Mouse (Mus musculus): ENCODE data around the gene Ccdc169. TPM values are rescaled to one million over a fixed set of nuclear protein-coding genes. Genes with fewer than 3 reads are reported as not detected.
"Not testable (repeated sequence)": the region's sequence is repeated elsewhere in the genome, so short reads cannot be mapped to it uniquely, and the experiment has no call there.

Gene Ccdc169
- total RNA-seq, 2 experiments from 2014 or later: not detected

- no peak for ATAC-seq (replicated peaks; ENCODE audit: poor library complexity)
Observed at GRCm38 (mm10) chr3:55193351-55193750, 56.2 kb downstream of the Ccdc169 start.

- ATAC-seq (replicated peaks; ENCODE audit: poor library complexity): no peak
Observed at GRCm38 (mm10) chr3:55194792-55195191, 57.7 kb downstream of the Ccdc169 start.

- ATAC-seq (replicated peaks; ENCODE audit: poor library complexity): no peak
Observed at GRCm38 (mm10) chr3:55195581-55196327, 58.6 kb downstream of the Ccdc169 start.

GRCm38 (mm10) chr3:55196328-55196710 lies 59.2 kb downstream of the Ccdc169 start:
- no peak for ATAC-seq (replicated peaks; ENCODE audit: poor library complexity)

GRCm38 (mm10) chr3:55203621-55204020 lies 66.5 kb downstream of the Ccdc169 start:
- not testable (repeated sequence) for ATAC-seq (replicated peaks; ENCODE audit: poor library complexity)

- ATAC-seq (replicated peaks; ENCODE audit: poor library complexity): no peak
Observed at GRCm38 (mm10) chr3:55206413-55206812, 69.3 kb downstream of the Ccdc169 start.

- ATAC-seq (replicated peaks; ENCODE audit: poor library complexity): no peak
Observed at GRCm38 (mm10) chr3:55207665-55208064, 70.5 kb downstream of the Ccdc169 start.

- ATAC-seq (replicated peaks; ENCODE audit: poor library complexity): no peak
Observed at GRCm38 (mm10) chr3:55212254-55212653, 75.1 kb downstream of the Ccdc169 start.

GRCm38 (mm10) chr3:55213785-55214184 lies 76.6 kb downstream of the Ccdc169 start:
- ATAC-seq (replicated peaks; ENCODE audit: poor library complexity): no peak

- no peak for ATAC-seq (replicated peaks; ENCODE audit: poor library complexity)
Observed at GRCm38 (mm10) chr3:55214413-55214812, 77.3 kb downstream of the Ccdc169 start.

GRCm38 (mm10) chr3:55222502-55222901 lies 85.4 kb downstream of the Ccdc169 start:
- ATAC-seq (replicated peaks; ENCODE audit: poor library complexity): no peak

Other genes starting within 250 kb of the Ccdc169 start
- not detected in 2 replicates for gene Sertm1, start 221.5 kb upstream of the Ccdc169 start, total RNA-seq (2015)
- gene Sertm1, start 221.5 kb upstream of the Ccdc169 start, total RNA-seq (2017): not detected in 2 replicates
- gene Ccna1, start 81.8 kb upstream of the Ccdc169 start, total RNA-seq (2015): not detected in 2 replicates
- gene Ccna1, start 81.8 kb upstream of the Ccdc169 start, total RNA-seq (2017): not detected in 2 replicates
- gene Spg20, start 25.2 kb upstream of the Ccdc169 start, total RNA-seq (2015): 10.2 and 17.1 TPM in 2 replicates
- gene Spg20, start 25.2 kb upstream of the Ccdc169 start, total RNA-seq (2017): 21.5 and 24.0 TPM in 2 replicates
- gene Sohlh2, start 44.7 kb downstream of the Ccdc169 start, total RNA-seq (2015): not detected in 2 replicates
- gene Sohlh2, start 44.7 kb downstream of the Ccdc169 start, total RNA-seq (2017): not detected in 2 replicates
- gene Dclk1, start 105.0 kb downstream of the Ccdc169 start, total RNA-seq (2015): not detected in 2 replicates
- gene Dclk1, start 105.0 kb downstream of the Ccdc169 start, total RNA-seq (2017): not detected in 2 replicates

All from megakaryocyte progenitor cell, adult 5-6 weeks (primary cell).